Mouse (Mus musculus): Measurements from ENCODE around the gene Cox5a.

Cox5a gene

GRCm38 (mm10) chr9:57525516-57525915, 4.4 kb downstream of the Cox5a start:
- DNase-seq (ENCODE audit: low spot score in 2 of 2), result no peak

- DNase-seq (ENCODE audit: low spot score in 2 of 2), result no peak
These were observed 5.4 kb downstream of the Cox5a start for GRCm38 (mm10) chr9:57526435-57526834.

GRCm38 (mm10) chr9:57531946-57532345, 10.9 kb downstream of the Cox5a start:
- no peak for DNase-seq (ENCODE audit: low spot score in 2 of 2)

- no peak for DNase-seq (ENCODE audit: low spot score in 2 of 2)
These were observed 15.3 kb downstream of the Cox5a start for GRCm38 (mm10) chr9:57536362-57536761.

GRCm38 (mm10) chr9:57537044-57537727, 16.1 kb downstream of the Cox5a start, which contains the start of gene Fam219b:
TSS of gene Fam219b (plus strand) at chr9:57537528.
- peak; percentile 93 for DNase-seq (ENCODE audit: low spot score in 2 of 2)

GRCm38 (mm10) chr9:57537728-57538181, 16.7 kb downstream of the Cox5a start:
- peak in 1 of 2 experiments; percentile 42 for DNase-seq (ENCODE audit: low spot score in 2 of 2)

- no peak for DNase-seq (ENCODE audit: low spot score in 2 of 2)
These were observed 18.5 kb downstream of the Cox5a start for GRCm38 (mm10) chr9:57539550-57539949.

- DNase-seq (ENCODE audit: low spot score in 2 of 2), result peak in 1 of 2 experiments; percentile 63
These were observed 20.2 kb downstream of the Cox5a start for GRCm38 (mm10) chr9:57541312-57541711.

GRCm38 (mm10) chr9:57543951-57544350, 22.9 kb downstream of the Cox5a start:
- no peak for DNase-seq (ENCODE audit: low spot score in 2 of 2)

GRCm38 (mm10) chr9:57547287-57547686, 26.2 kb downstream of the Cox5a start:
- DNase-seq (ENCODE audit: low spot score in 2 of 2), result no peak

- DNase-seq (ENCODE audit: low spot score in 2 of 2), result no peak
These were observed 26.8 kb downstream of the Cox5a start for GRCm38 (mm10) chr9:57547869-57548268.

- DNase-seq (ENCODE audit: low spot score in 2 of 2), result no peak
These were observed 28.1 kb downstream of the Cox5a start for GRCm38 (mm10) chr9:57549186-57549585.

GRCm38 (mm10) chr9:57550126-57550862, 29.2 kb downstream of the Cox5a start:
- no peak for DNase-seq (ENCODE audit: low spot score in 2 of 2)

- DNase-seq (ENCODE audit: low spot score in 2 of 2), result peak; percentile 75 to 83
These were observed 31.2 kb downstream of the Cox5a start, which contains the start of gene Mpi for GRCm38 (mm10) chr9:57552139-57552887. TSS of gene Mpi (minus strand) at chr9:57552763.

- DNase-seq (ENCODE audit: low spot score in 2 of 2), result no peak
These were observed 32.0 kb downstream of the Cox5a start for GRCm38 (mm10) chr9:57553119-57553518.

GRCm38 (mm10) chr9:57554753-57555152, 33.7 kb downstream of the Cox5a start:
- no peak for DNase-seq (ENCODE audit: low spot score in 2 of 2)

GRCm38 (mm10) chr9:57557215-57557614, 36.1 kb downstream of the Cox5a start:
- DNase-seq (ENCODE audit: low spot score in 2 of 2), result no peak

GRCm38 (mm10) chr9:57558625-57559024, 37.6 kb downstream of the Cox5a start:
- DNase-seq (ENCODE audit: low spot score in 2 of 2), result no peak

- no peak for DNase-seq (ENCODE audit: low spot score in 2 of 2)
These were observed 38.5 kb downstream of the Cox5a start for GRCm38 (mm10) chr9:57559568-57559967.

GRCm38 (mm10) chr9:57560263-57560662, 39.2 kb downstream of the Cox5a start:
- no peak for DNase-seq (ENCODE audit: low spot score in 2 of 2)

GRCm38 (mm10) chr9:57560861-57561710, 40.0 kb downstream of the Cox5a start, which contains the start of gene Scamp2:
TSS of gene Scamp2 (plus strand) at chr9:57560943.
- peak; percentile 94 to 97 for DNase-seq (ENCODE audit: low spot score in 2 of 2)

Measured in frontal cortex, postnatal 36 days (tissue).